In genomic region chrX:133690822-133691221, GRCm38 (mm10) we compare ENCODE assay signal across 9 mouse cellular contexts. TPM values are rescaled to one million over a fixed set of nuclear protein-coding genes. Genes with fewer than 3 reads are reported as not detected.
DNase-seq lines count a peak whose midpoint lies in the region; ATAC-seq and TF ChIP-seq lines count a peak whose summit lies in the region.
"Had no signal": no experiment of that assay in that cellular context is flagged by ENCODE, and none has a peak within 500 bp of the region (broad histone marks: within the 10 kb centered on the region; RNA-seq: fewer than 3 reads in every experiment).

No protein-coding gene starts in this region.

- WGBS in liver, embryonic 12.5 days (ENCODE audit: insufficient replicate concordance): 9% methylated on average over 11 of the region's 11 CpGs
- WGBS in stomach, postnatal 0 days: 6% methylated on average over 11 of the region's 11 CpGs

- peak overlapping the region; percentile 87 for H3K4me3 ChIP-seq in megakaryocyte, embryonic 14.5 days (replicated peaks)
- H3K4me3 ChIP-seq in liver, embryonic 12.5 days: no peak overlapping the region
- H3K4me3 ChIP-seq in stomach, postnatal 0 days (ENCODE audit: low read depth, low read length): peak overlapping the region; percentile 29

- DNase-seq in CD4-positive, CD25-positive, alpha-beta regulatory T cell, adult 2 months (ENCODE audit: low read depth, low spot score): peak; percentile 0
- DNase-seq in stomach, postnatal 0 days (ENCODE audit: low spot score): no peak
- no peak for DNase-seq in ovary, adult 18-20 months (ENCODE audit: low spot score)
- no peak for DNase-seq in thymus, postnatal 4 days
- DNase-seq: kidney, postnatal 25 days had no signal

- peaks cover 24% of the 10 kb centered on the region for H3K9me3 ChIP-seq in megakaryocyte, embryonic 14.5 days
- no peaks in the 10 kb centered on the region; the same call in 1 of the 2 replicates for H3K9me3 ChIP-seq in liver, embryonic 12.5 days (replicated peaks)
- H3K9me3 ChIP-seq in stomach, postnatal 0 days (ENCODE audit: control insufficient read depth, low read length): no peaks in the 10 kb centered on the region

- no peak for TF ChIP-seq EP300 in stomach, postnatal 0 days (optimal IDR thresholded peaks at IDR 0.05)

- H3K36me3 ChIP-seq in megakaryocyte, embryonic 14.5 days (replicated peaks; ENCODE audit: low read length): no peaks in the 10 kb centered on the region
- no peaks in the 10 kb centered on the region for H3K36me3 ChIP-seq in liver, embryonic 12.5 days
- no peaks in the 10 kb centered on the region for H3K36me3 ChIP-seq in stomach, postnatal 0 days (ENCODE audit: control insufficient read depth, insufficient read depth, low read length)

- no peak overlapping the region for H3K27ac ChIP-seq in liver, embryonic 12.5 days
- H3K27ac ChIP-seq in stomach, postnatal 0 days (replicated peaks): no peak overlapping the region

- H3K4me1 ChIP-seq in megakaryocyte, embryonic 14.5 days: peaks cover 23% of the 10 kb centered on the region
- no peaks in the 10 kb centered on the region for H3K4me1 ChIP-seq in liver, embryonic 12.5 days
- H3K4me1 ChIP-seq in stomach, postnatal 0 days (replicated peaks; ENCODE audit: control insufficient read depth, insufficient read depth): no peaks in the 10 kb centered on the region

- no peak overlapping the region for H3K9ac ChIP-seq in liver, embryonic 12.5 days
- H3K9ac ChIP-seq in stomach, postnatal 0 days (ENCODE audit: low read length): no peak overlapping the region

- H3K4me2 ChIP-seq in liver, embryonic 12.5 days: peak overlapping the region; percentile 34; the same call in 1 of the 2 replicates
- H3K4me2 ChIP-seq in stomach, postnatal 0 days (replicated peaks; ENCODE audit: low read depth): peak overlapping the region; percentile 45

- TF ChIP-seq CTCF in stomach, postnatal 0 days (IDR thresholded peaks at IDR 0.05; ENCODE audit: low read depth): no peak

- no peak for ATAC-seq in CD4-positive, CD25-positive, alpha-beta regulatory T cell, adult 4 months
- no peak for ATAC-seq in megakaryocyte, adult 5-6 weeks (ENCODE audit: poor library complexity, severe bottlenecking)
- no peak for ATAC-seq in liver, embryonic 12.5 days
- ATAC-seq in stomach, postnatal 0 days (ENCODE audit: low FRiP score, low TSS enrichment): no peak

- H3K27me3 ChIP-seq in megakaryocyte, embryonic 14.5 days (replicated peaks): peaks cover 61% of the 10 kb centered on the region
- peaks cover 61% of the 10 kb centered on the region for H3K27me3 ChIP-seq in liver, embryonic 12.5 days (replicated peaks)
- no peaks in the 10 kb centered on the region for H3K27me3 ChIP-seq in stomach, postnatal 0 days (ENCODE audit: control insufficient read depth, insufficient read depth, low read length)

RNA-seq across cellular contexts. Expression of gene Pcdh19, which starts 2.0 kb away (rescaled TPM):
- not detected for polyA plus RNA-seq in CD4-positive, CD25-positive, alpha-beta regulatory T cell, adult 4 months (2017; shearing (Covaris generic))
- not detected in 2 replicates for polyA plus RNA-seq in megakaryocyte, embryonic 14.5 days (2012; ENCODE audit: insufficient read depth, low replicate concordance)
- 0.02 TPM in 1 of 2 replicates, not detected in the other for total RNA-seq in megakaryocyte, adult 5-6 weeks (2015)
- total RNA-seq in megakaryocyte, adult 5-6 weeks (2017): 0.08 TPM in 1 of 2 replicates, not detected in the other
- polyA plus RNA-seq in liver, embryonic 12.5 days (2016; fragmentation: Nextera tagmentation; extraction: Ambion mirVana): 0.14 and 0.21 TPM in 2 replicates
- polyA plus RNA-seq in stomach, postnatal 0 days (2015; fragmentation: Nextera tagmentation; extraction: Ambion mirVana): 1.2 and 2.5 TPM in 2 replicates
